In genomic region chr6:145305669-145306068, GRCm38 (mm10) we compare ENCODE assay signal across 22 mouse cellular contexts.
"Had no signal": no experiment of that assay in that cellular context is flagged by ENCODE, and none has a peak within 500 bp of the region (broad histone marks: within the 10 kb centered on the region; RNA-seq: fewer than 3 reads in every experiment).

No protein-coding gene starts in this region.

- H3K27ac ChIP-seq: kidney, postnatal 0 days; limb, embryonic 12.5 days; limb, embryonic 15.5 days; liver, embryonic 14.5 days; lung, embryonic 15.5 days; midbrain, embryonic 10.5 days; midbrain, embryonic 13.5 days; neural tube, embryonic 12.5 days; neural tube, embryonic 15.5 days; stomach, embryonic 15.5 days had no signal

- H3K9me3 ChIP-seq: limb, embryonic 12.5 days; limb, embryonic 15.5 days; lung, embryonic 15.5 days; midbrain, embryonic 10.5 days; midbrain, embryonic 13.5 days; neural tube, embryonic 12.5 days; neural tube, embryonic 15.5 days; stomach, embryonic 15.5 days had no signal

- H3K36me3 ChIP-seq: limb, embryonic 12.5 days; limb, embryonic 15.5 days; lung, embryonic 15.5 days; midbrain, embryonic 10.5 days; midbrain, embryonic 13.5 days; neural tube, embryonic 12.5 days; neural tube, embryonic 15.5 days; stomach, embryonic 15.5 days had no signal

- H3K27me3 ChIP-seq: limb, embryonic 12.5 days; limb, embryonic 15.5 days; lung, embryonic 15.5 days; neural tube, embryonic 12.5 days; neural tube, embryonic 15.5 days; stomach, embryonic 15.5 days had no signal

- DNase-seq: kidney, adult 2 months; kidney, postnatal 25 days; layer of hippocampus, adult 9-11 months; lung, adult 18-20 months; lung, postnatal 10 days; lung, postnatal 36 days; right cerebral cortex, adult 18-20 months; right cerebral cortex, postnatal 14 days; right cerebral cortex, postnatal 4 days; thymus, postnatal 25 days had no signal

- ATAC-seq: intestine, postnatal 0 days; midbrain, embryonic 13.5 days had no signal

- H3K4me3 ChIP-seq: layer of hippocampus, adult 2 months; limb, embryonic 12.5 days; limb, embryonic 15.5 days; lung, embryonic 15.5 days; midbrain, embryonic 10.5 days; midbrain, embryonic 13.5 days; neural tube, embryonic 12.5 days; neural tube, embryonic 15.5 days; stomach, embryonic 15.5 days had no signal
